Mouse (Mus musculus) erythroid progenitor cell, adult 5-6 weeks (primary cell): Measurements from ENCODE around the gene Cldnd1. TPM values are rescaled to one million over a fixed set of nuclear protein-coding genes. Genes with fewer than 3 reads are reported as not detected.

ENCODE experiments used
- total RNA-seq, 2 experiments: library from RNA; stranded (forward) in 1 of 2; stranded (reverse) in 1 of 2; fragments of 150-400 nt in 1 of 2; fragments of 186-747, 209-891 nt in 1 of 2; gene quantifications; 2 replicates each; pipeline versions ENCODE4 v1.2.3 to v1.2.4; 2015 to 2017; ENCODE audit warnings: low replicate concordance in 2 of 2

The Cldnd1 gene
- total RNA-seq, 2 experiments from 2014 or later, result 16.9 to 27.2 TPM

Other genes starting within 250 kb of the Cldnd1 start
- 106 and 111 TPM in 2 replicates for gene St3gal6, start 203.7 kb upstream of the Cldnd1 start, total RNA-seq (2015; ENCODE audit: low replicate concordance)
- 119 and 127 TPM in 2 replicates for gene St3gal6, start 203.7 kb upstream of the Cldnd1 start, total RNA-seq (2017; ENCODE audit: low replicate concordance)
- gene Gm813, start 110.9 kb upstream of the Cldnd1 start, total RNA-seq (2015; ENCODE audit: low replicate concordance), result not detected in 2 replicates
- gene Gm813, start 110.9 kb upstream of the Cldnd1 start, total RNA-seq (2017; ENCODE audit: low replicate concordance), result not detected in 2 replicates
- not detected in 2 replicates for gene E330017A01Rik, start 89.2 kb upstream of the Cldnd1 start, total RNA-seq (2015; ENCODE audit: low replicate concordance)
- not detected in 2 replicates for gene E330017A01Rik, start 89.2 kb upstream of the Cldnd1 start, total RNA-seq (2017; ENCODE audit: low replicate concordance)
- gene Cpox, start 57.6 kb upstream of the Cldnd1 start, total RNA-seq (2015; ENCODE audit: low replicate concordance), result 1,198 and 1,327 TPM in 2 replicates
- gene Cpox, start 57.6 kb upstream of the Cldnd1 start, total RNA-seq (2017; ENCODE audit: low replicate concordance), result 966 and 1,012 TPM in 2 replicates
- 1.1 TPM in 1 of 2 replicates, not detected in the other for gene Gpr15, start 8.8 kb upstream of the Cldnd1 start, total RNA-seq (2015; ENCODE audit: low replicate concordance)
- not detected in 2 replicates for gene Gpr15, start 8.8 kb upstream of the Cldnd1 start, total RNA-seq (2017; ENCODE audit: low replicate concordance)
- not detected in 2 replicates for gene Olfr172, start 35.3 kb downstream of the Cldnd1 start, total RNA-seq (2015; ENCODE audit: low replicate concordance)
- gene Olfr172, start 35.3 kb downstream of the Cldnd1 start, total RNA-seq (2017; ENCODE audit: low replicate concordance), result not detected in 2 replicates
- gene Olfr173, start 72.4 kb downstream of the Cldnd1 start, total RNA-seq (2015; ENCODE audit: low replicate concordance), result not detected in 2 replicates
- not detected in 2 replicates for gene Olfr173, start 72.4 kb downstream of the Cldnd1 start, total RNA-seq (2017; ENCODE audit: low replicate concordance)
- not detected in 2 replicates for gene Olfr175-ps1, start 98.9 kb downstream of the Cldnd1 start, total RNA-seq (2015; ENCODE audit: low replicate concordance)
- not detected in 2 replicates for gene Olfr175-ps1, start 98.9 kb downstream of the Cldnd1 start, total RNA-seq (2017; ENCODE audit: low replicate concordance)
- not detected in 2 replicates for gene Olfr177, start 146.9 kb downstream of the Cldnd1 start, total RNA-seq (2015; ENCODE audit: low replicate concordance)
- not detected in 2 replicates for gene Olfr177, start 146.9 kb downstream of the Cldnd1 start, total RNA-seq (2017; ENCODE audit: low replicate concordance)
- not detected in 2 replicates for gene Olfr178, start 164.2 kb downstream of the Cldnd1 start, total RNA-seq (2015; ENCODE audit: low replicate concordance)
- gene Olfr178, start 164.2 kb downstream of the Cldnd1 start, total RNA-seq (2017; ENCODE audit: low replicate concordance), result not detected in 2 replicates
- not detected in 2 replicates for gene Olfr181, start 200.8 kb downstream of the Cldnd1 start, total RNA-seq (2015; ENCODE audit: low replicate concordance)
- not detected in 2 replicates for gene Olfr181, start 200.8 kb downstream of the Cldnd1 start, total RNA-seq (2017; ENCODE audit: low replicate concordance)
- gene Olfr180, start 201.5 kb downstream of the Cldnd1 start, total RNA-seq (2015; ENCODE audit: low replicate concordance), result not detected in 2 replicates
- not detected in 2 replicates for gene Olfr180, start 201.5 kb downstream of the Cldnd1 start, total RNA-seq (2017; ENCODE audit: low replicate concordance)